Mouse (Mus musculus): Measurements from ENCODE around the gene Col20a1. TPM values are rescaled to one million over a fixed set of nuclear protein-coding genes. Genes with fewer than 3 reads are reported as not detected.

The Col20a1 gene
- polyA plus RNA-seq (2015; fragmentation: Nextera tagmentation; extraction: Ambion mirVana) = 0.08 and 0.29 TPM in 2 replicates

DNA sequence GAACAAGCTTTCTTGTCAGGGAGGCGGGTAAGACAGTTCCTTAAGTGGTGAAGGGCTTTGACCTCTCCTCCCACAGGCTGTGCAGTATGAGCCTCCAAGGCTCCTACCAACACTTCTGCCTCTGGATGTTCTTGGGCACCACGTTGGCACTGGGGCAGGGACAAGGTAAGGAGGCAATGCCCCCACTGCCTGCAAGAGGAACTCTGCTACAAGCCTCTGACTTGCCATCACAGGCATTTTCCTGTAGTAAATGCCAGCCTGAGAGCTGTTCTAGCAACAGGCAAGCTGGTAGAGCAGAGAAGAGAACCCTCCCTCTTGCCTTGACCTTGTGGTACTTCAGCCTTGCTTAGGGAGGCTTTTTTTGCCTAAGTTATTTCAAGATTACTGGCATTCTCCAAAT lies at the start of gene Col20a1:
Gene Col20a1, plus strand, starts transcription at position 87 of the 400 bp plus-strand sequence.
- Histone ChIP-seq H3K4me3 (no peak within 1 kb of the TSS), H3K4me1 (no peaks in the 10 kb centered on the region), H3K27me3 (no peaks in the 10 kb centered on the region), H3K9me3 (no peaks in the 10 kb centered on the region), H3K36me3 (peaks cover 16% of the 10 kb centered on the region), H3K27ac (replicated peaks) (no peak within 1 kb of the TSS), H3K9ac (replicated peaks) (no peak within 1 kb of the TSS), H3K4me2 (replicated peaks) (no peak within 1 kb of the TSS)
- WGBS = 54% methylated on average over 2 of the region's 2 CpGs
- ATAC-seq (replicated peaks) = no peak

DNA sequence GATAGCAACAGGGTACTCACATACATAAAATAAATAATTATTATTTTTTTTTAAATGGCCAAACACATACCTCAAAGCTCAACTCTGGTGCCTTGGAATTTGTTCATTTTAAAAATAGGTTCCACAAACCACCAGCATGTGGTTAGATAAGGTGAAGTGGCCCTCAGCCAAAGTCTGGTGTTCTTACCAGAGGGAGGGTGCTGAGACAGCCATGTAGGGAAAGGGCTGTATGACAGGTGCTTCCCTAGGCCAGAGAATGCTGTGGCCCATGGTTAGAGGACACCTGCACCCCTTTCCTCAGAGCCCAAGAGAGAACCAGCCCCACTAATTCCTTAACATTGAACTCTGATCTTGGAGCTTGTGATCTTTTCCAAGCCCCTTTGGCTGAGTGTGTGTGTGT lies 46.1 kb upstream of the Col20a1 start:
- H3K9me3 ChIP-seq = no peaks in the 10 kb centered on the region

DNA sequence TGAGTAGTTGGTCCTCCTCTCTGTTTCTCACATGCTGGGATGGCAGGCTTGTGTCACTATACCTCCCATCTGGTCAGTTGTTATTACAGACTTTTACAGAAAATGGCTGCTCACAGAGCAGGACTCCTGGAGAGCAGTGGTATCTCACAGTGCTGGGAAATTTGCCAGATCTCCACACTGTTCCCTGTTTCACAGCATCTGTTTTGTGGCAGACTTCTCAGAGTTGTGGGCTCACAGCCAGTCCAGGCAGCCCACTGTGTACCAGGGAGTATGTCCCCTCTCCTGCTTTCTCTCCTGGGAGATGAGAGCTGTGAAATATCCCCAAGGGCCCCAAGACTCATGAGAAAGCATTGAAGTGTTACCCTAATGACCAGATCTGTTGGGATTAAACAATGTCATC lies 44.5 kb upstream of the Col20a1 start:
- no peaks in the 10 kb centered on the region for H3K27me3 ChIP-seq
- 0 out of 2 replicates have a peak, but pooled peaks cover 5% of the 10 kb centered on the region for H3K36me3 ChIP-seq
- H3K4me3 ChIP-seq = no peak overlapping the region
- H3K27ac ChIP-seq (replicated peaks) = peak overlapping the region; percentile 12; the same call in 1 of the 2 replicates
- no peaks in the 10 kb centered on the region for H3K9me3 ChIP-seq
- no peak overlapping the region for H3K9ac ChIP-seq (replicated peaks)
- H3K4me1 ChIP-seq = no peaks in the 10 kb centered on the region
- peak; percentile 46; the same call in 1 of the 2 replicates for ATAC-seq (replicated peaks)
- H3K4me2 ChIP-seq (replicated peaks) = no peak overlapping the region

More for the DNA sequence above, 46.1 kb upstream of the Col20a1 start:
- H3K27ac ChIP-seq (replicated peaks) = no peak overlapping the region
- H3K4me1 ChIP-seq = no peaks in the 10 kb centered on the region
- no peak overlapping the region for H3K4me3 ChIP-seq
- 0 out of 2 replicates have a peak, but pooled peaks cover 5% of the 10 kb centered on the region for H3K36me3 ChIP-seq
- no peak for ATAC-seq (replicated peaks)
- no peak overlapping the region for H3K4me2 ChIP-seq (replicated peaks)
- H3K9ac ChIP-seq (replicated peaks) = no peak overlapping the region
- no peaks in the 10 kb centered on the region for H3K27me3 ChIP-seq

DNA sequence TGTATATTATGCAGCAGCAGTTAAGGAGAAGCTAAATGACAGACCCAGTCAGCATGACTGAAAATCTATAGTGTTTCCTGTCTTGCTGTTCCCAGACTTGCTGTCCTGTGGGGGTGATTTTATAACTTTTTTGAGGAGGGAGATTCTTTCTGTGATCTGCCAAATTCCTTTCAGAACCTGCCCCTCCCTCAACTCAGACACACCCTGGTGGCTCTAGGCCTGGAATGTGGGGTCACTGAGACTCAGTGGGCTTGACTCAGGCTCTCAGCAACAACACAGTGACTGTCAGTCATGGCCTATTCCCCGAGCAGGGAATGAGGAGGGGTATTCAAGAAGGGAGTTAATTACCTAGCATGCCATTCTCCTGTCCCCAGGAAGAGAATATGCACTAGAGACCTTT lies 36.4 kb upstream of the Col20a1 start:
- no peak for ATAC-seq (replicated peaks)
- H3K9me3 ChIP-seq = no peaks in the 10 kb centered on the region
- 24% methylated on average over 1 of the region's 1 CpGs for WGBS
- no peak overlapping the region for H3K4me2 ChIP-seq (replicated peaks)
- H3K27me3 ChIP-seq = no peaks in the 10 kb centered on the region
- H3K9ac ChIP-seq (replicated peaks) = no peak overlapping the region
- no peak overlapping the region for H3K27ac ChIP-seq (replicated peaks)
- peaks cover 30% of the 10 kb centered on the region for H3K4me1 ChIP-seq
- H3K4me3 ChIP-seq = no peak overlapping the region
- no peaks in the 10 kb centered on the region for H3K36me3 ChIP-seq

DNA sequence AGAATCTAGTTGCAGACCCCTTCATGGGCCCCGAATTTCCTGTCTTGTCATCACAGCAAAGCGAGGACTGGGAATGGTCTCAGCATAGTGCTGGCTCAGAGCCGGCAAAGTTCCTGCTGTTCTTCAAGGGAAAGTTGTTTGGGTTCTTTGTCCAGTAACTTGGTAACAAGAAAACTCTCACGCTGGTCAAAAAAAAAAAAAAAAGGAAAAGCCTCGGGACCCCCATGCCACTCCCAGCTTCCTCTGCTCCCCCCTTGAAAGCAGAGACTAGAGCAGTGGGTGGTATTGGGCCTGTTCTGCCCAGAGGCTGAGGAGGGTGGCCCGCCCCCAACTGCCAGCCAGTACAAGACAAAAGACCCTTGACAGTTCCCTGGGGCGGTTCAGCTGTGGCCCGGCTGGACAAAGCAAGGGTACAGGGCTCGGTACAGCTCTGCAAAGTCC lies 33.6 kb upstream of the Col20a1 start:
- 3% methylated on average over 9 of the region's 9 CpGs for WGBS
- Histone ChIP-seq H3K36me3 (no peaks in the 10 kb centered on the region), H3K27ac (replicated peaks) (peak overlapping the region; percentile 87), H3K27me3 (no peaks in the 10 kb centered on the region), H3K4me3 (peak overlapping the region; percentile 64), H3K4me2 (replicated peaks) (peak overlapping the region; percentile 84), H3K9me3 (no peaks in the 10 kb centered on the region), H3K4me1 (peaks cover 31% of the 10 kb centered on the region), H3K9ac (replicated peaks) (0 out of 2 replicates have a peak overlapping the region, but pooled peaks have one; percentile 24)
- peak; percentile 72 for ATAC-seq (replicated peaks)

DNA sequence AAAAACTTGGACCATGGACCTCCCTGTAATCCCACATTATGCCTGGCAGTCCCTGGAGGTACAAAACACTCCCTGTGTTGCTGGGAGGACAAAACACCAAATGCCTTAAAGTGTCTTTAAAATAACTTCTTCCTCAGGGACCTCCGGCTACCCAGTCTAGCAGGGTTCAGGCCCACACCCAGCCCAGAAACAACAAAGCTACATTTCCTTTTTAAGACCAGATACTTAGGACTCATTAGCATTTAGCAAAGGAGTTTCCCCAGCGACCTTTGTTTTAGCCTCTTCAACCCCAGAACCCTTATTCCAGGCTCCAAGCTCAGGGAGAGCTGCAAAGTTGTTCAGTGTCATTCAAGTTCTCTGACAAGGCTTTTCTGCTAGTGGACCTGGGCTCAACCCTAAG lies 32.7 kb upstream of the Col20a1 start:
- ATAC-seq (replicated peaks) = no peak
- 12% methylated on average over 2 of the region's 2 CpGs for whole genome bisulfite sequencing
- Histone ChIP-seq H3K9me3 (no peaks in the 10 kb centered on the region), H3K4me3 (peak overlapping the region; percentile 64), H3K4me2 (replicated peaks) (peak overlapping the region; percentile 84), H3K4me1 (peaks cover 31% of the 10 kb centered on the region), H3K9ac (replicated peaks) (peak overlapping the region; percentile 77), H3K27ac (replicated peaks) (peak overlapping the region; percentile 87), H3K27me3 (no peaks in the 10 kb centered on the region), H3K36me3 (no peaks in the 10 kb centered on the region)

DNA sequence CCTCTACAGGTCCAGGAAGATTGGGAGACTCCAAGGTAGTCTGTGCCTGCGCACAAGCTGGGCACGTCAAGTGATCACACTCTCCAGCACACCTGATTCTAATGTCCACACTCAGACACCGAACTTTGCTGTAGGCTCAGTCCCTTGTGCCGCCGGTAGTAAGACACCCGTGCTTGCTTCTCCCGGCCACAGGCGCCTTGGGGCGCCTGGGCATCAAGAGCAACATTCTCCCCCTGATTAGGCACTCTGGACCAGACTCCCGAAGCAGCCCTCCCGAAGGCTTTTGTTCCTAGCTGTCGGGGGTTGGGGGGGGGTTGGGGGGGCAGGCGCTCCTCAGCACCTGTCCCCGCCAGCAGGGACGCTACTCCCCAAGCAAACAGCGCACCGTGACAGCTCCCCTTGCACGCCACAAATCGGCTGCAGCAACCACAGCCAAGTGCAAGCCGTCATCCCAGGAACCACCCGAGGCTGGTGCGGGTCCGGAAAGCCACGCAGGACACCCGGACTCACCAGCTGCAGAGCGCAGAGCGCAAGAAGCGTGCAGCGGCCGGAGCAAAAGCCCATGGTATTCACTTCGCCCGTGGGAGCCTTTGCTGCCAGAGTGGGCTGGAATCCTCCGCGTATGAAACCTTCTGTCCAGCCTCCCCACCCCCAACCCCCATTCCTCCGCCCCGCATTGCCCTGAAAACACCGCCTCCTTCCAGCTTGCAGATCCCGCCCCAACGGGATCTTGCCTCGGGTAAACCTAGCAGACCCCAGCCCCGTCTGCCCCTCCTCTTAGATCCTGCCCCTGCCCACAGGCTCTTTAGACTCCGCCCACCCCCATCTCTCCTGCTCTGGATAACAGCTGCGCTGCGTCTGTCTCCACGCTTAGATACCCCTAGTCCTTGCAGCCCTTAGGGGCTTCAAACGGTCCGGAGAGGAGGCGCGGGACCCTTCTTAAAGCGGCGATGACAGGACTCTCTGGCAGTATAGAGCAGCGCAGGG lies 32.0 kb upstream of the Col20a1 start, which contains the start of gene Nkain4:
Gene Nkain4, minus strand, starts transcription at position 639 of the 987 bp plus-strand sequence.
- ATAC-seq (replicated peaks) = peak; percentile 93
- peak within 1 kb of the TSS; percentile 87 for H3K27ac ChIP-seq (replicated peaks)
- under 1% methylated on average over 52 of the region's 52 CpGs for WGBS

DNA sequence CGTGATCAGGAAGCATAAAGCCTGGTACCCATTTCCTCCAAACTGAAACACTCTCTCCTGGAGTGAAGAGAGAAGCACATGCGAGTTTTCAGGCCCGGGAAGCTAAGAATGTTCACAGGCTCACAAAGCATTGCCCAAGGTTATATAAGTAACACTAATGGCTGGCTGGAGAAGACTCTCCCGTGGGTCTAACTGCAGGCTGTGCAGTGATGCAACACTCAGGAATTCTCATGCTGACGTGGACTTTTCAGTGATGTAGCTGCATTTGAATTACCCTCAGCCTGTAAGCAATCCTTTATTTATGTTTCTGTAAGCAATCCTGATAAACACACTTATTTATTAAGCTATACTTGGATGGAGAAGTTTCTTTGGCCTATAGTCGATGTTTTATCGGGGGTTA lies 26.7 kb upstream of the Col20a1 start:
- H3K4me3 ChIP-seq = no peak overlapping the region
- H3K27me3 ChIP-seq = no peaks in the 10 kb centered on the region
- no peaks in the 10 kb centered on the region for H3K9me3 ChIP-seq
- ATAC-seq (replicated peaks) = no peak
- WGBS = 80% methylated on average over 7 of the region's 7 CpGs
- no peaks in the 10 kb centered on the region for H3K36me3 ChIP-seq
- H3K4me2 ChIP-seq (replicated peaks) = no peak overlapping the region
- no peak overlapping the region for H3K9ac ChIP-seq (replicated peaks)
- H3K27ac ChIP-seq (replicated peaks) = no peak overlapping the region
- H3K4me1 ChIP-seq = peaks cover 4% of the 10 kb centered on the region; the same call in 1 of the 2 replicates

More for the DNA sequence above, 32.0 kb upstream of the Col20a1 start, which contains the start of gene Nkain4:
- Histone ChIP-seq H3K27me3 (no peaks in the 10 kb centered on the region), H3K4me1 (peaks cover 31% of the 10 kb centered on the region), H3K9ac (replicated peaks) (peak within 1 kb of the TSS; percentile 77), H3K4me3 (peak within 1 kb of the TSS; percentile 64), H3K9me3 (no peaks in the 10 kb centered on the region), H3K36me3 (no peaks in the 10 kb centered on the region), H3K4me2 (replicated peaks) (peak within 1 kb of the TSS; percentile 84)

DNA sequence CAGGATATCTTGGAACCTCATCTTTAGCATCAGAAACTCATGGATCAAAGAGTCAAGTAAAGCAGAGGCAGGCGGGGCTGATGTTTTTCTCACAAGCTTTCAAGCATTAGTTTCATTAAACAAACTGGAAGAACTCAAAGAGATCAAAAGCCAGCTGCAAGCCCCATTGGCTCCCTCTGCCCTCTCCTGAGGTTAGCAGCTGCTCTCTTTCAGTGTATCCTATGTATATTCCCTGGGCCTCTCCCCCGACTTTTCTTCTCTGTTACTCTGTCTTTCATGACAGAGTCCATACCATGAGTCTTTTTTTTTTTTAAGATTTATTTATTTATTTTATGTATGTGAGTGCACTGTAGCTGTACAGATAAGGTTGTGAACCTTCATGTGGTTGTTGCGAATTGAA lies 26.1 kb upstream of the Col20a1 start:
- Histone ChIP-seq H3K27ac (replicated peaks) (no peak overlapping the region), H3K36me3 (no peaks in the 10 kb centered on the region), H3K4me3 (no peak overlapping the region), H3K9ac (replicated peaks) (no peak overlapping the region), H3K4me1 (no peaks in the 10 kb centered on the region), H3K4me2 (replicated peaks) (no peak overlapping the region), H3K27me3 (no peaks in the 10 kb centered on the region), H3K9me3 (no peaks in the 10 kb centered on the region)
- ATAC-seq (replicated peaks) = no peak
- 75% methylated on average over 3 of the region's 3 CpGs for WGBS

DNA sequence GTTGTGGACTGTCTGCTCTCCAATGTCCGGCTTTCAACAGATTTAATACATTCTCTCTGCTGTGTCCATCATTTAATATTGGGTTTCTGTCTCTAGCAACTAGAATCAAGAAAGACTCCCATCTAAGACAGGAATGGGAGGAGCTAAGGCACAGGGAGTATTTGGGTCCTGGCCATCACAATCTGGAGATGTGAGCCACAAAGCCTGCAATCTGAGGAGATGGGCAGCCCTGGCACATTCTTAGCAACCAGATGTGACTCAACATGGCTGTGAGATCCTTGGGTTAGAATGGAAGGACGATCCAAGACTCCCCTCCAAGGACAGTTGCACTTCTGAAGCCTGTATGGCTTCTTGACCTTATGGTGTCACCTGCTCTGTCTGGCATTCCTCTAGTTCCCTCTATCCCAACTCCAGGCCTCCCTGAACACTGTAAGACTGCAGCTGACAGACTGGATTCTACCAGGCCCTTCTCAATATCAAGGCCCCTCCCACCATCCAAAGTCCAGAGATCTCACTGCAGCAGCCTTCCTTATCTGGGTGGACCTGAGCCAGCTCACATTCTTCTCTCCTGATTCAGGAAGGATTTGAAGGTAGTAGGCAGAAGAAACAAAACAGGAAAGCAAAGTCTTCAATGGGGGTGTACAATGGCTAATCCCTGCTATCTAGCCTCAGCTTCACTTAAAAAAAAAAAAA lies 23.6 kb upstream of the Col20a1 start:
- Histone ChIP-seq H3K36me3 (no peaks in the 10 kb centered on the region), H3K4me1 (peaks cover 11% of the 10 kb centered on the region), H3K4me3 (no peak overlapping the region), H3K9ac (replicated peaks) (no peak overlapping the region), H3K27me3 (no peaks in the 10 kb centered on the region), H3K9me3 (no peaks in the 10 kb centered on the region), H3K27ac (replicated peaks) (no peak overlapping the region), H3K4me2 (replicated peaks) (no peak overlapping the region)
- 75% methylated on average over 2 of the region's 2 CpGs for WGBS
- no peak for ATAC-seq (replicated peaks)

DNA sequence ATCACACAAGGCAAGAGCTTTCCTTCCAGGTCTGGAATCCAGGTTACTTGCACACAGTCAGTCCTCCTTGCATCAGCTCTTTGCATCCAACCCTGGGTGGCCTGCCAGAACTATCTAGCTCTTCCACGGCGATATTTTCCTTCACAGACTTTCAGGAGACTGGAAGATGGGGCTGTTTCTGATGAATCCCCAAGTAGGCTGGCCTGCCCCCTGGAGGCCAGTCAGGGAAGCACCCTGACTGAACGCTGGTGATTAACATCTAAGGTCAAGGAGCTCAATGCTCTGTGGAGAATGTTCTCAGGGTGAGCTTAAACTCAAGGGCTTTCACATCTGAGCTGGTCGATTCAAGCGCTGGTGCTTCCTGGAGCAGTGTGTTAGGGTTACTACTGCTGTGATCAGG lies 22.4 kb upstream of the Col20a1 start:
- 4% methylated on average over 5 of the region's 5 CpGs for WGBS
- 0 out of 2 replicates have a peak, but pooled peaks have one; percentile 15 for ATAC-seq (replicated peaks)

More for the DNA sequence above, 22.4 kb upstream of the Col20a1 start:
- Histone ChIP-seq H3K4me1 (peaks cover 22% of the 10 kb centered on the region), H3K9ac (replicated peaks) (no peak overlapping the region), H3K27ac (replicated peaks) (no peak overlapping the region), H3K36me3 (no peaks in the 10 kb centered on the region), H3K9me3 (no peaks in the 10 kb centered on the region), H3K27me3 (no peaks in the 10 kb centered on the region), H3K4me3 (no peak overlapping the region), H3K4me2 (replicated peaks) (no peak overlapping the region)

All from forebrain, embryonic 15.5 days (tissue).